Mouse (Mus musculus): ENCODE measurements around the gene Tfam. TPM values are rescaled to one million over a fixed set of nuclear protein-coding genes. Genes with fewer than 3 reads are reported as not detected.

The Tfam gene
- 10 to 100 TPM; 78.5 to 88.7 TPM for polyA plus RNA-seq (2017; shearing (Covaris generic))

- no peak for ATAC-seq
Observed at GRCm38 (mm10) chr10:71238240-71238554, at the start of gene Tfam. Gene Tfam (minus strand): TSS chr10:71238280.

- peak; percentile 85 for ATAC-seq
Observed at GRCm38 (mm10) chr10:71285126-71285580, 47.1 kb upstream of the Tfam start, which contains the start of gene Ube2d1. Gene Ube2d1 (minus strand): TSS chr10:71285262.

GRCm38 (mm10) chr10:71284511-71285125, 46.5 kb upstream of the Tfam start:
- ATAC-seq: peak; percentile 6

GRCm38 (mm10) chr10:71284131-71284510, 46.0 kb upstream of the Tfam start:
- no peak for ATAC-seq

- ATAC-seq: no peak
Observed at GRCm38 (mm10) chr10:71273008-71273739, 35.1 kb upstream of the Tfam start.

GRCm38 (mm10) chr10:71267973-71268372, 29.9 kb upstream of the Tfam start:
- no peak for ATAC-seq

GRCm38 (mm10) chr10:71267511-71267910, 29.4 kb upstream of the Tfam start:
- no peak for ATAC-seq

- no peak for ATAC-seq
Observed at GRCm38 (mm10) chr10:71265067-71265466, 27.0 kb upstream of the Tfam start.

GRCm38 (mm10) chr10:71261637-71262036, 23.6 kb upstream of the Tfam start:
- no peak for ATAC-seq

- ATAC-seq: no peak
Observed at GRCm38 (mm10) chr10:71258943-71259342, 20.9 kb upstream of the Tfam start.

- no peak for ATAC-seq
Observed at GRCm38 (mm10) chr10:71258516-71258915, 20.4 kb upstream of the Tfam start.

GRCm38 (mm10) chr10:71253147-71253546, 15.1 kb upstream of the Tfam start:
- no peak for ATAC-seq

- no peak for ATAC-seq
Observed at GRCm38 (mm10) chr10:71252421-71252820, 14.3 kb upstream of the Tfam start.

GRCm38 (mm10) chr10:71251846-71252245, 13.8 kb upstream of the Tfam start:
- ATAC-seq: no peak

- no peak for ATAC-seq
Observed at GRCm38 (mm10) chr10:71251256-71251655, 13.2 kb upstream of the Tfam start.

- no peak for ATAC-seq
Observed at GRCm38 (mm10) chr10:71250472-71250871, 12.4 kb upstream of the Tfam start.

GRCm38 (mm10) chr10:71249086-71249880, 11.2 kb upstream of the Tfam start:
- ATAC-seq: no peak

- ATAC-seq: peak; percentile 32
Observed at GRCm38 (mm10) chr10:71246956-71247355, 8.9 kb upstream of the Tfam start.

- ATAC-seq: peak; percentile 86
Observed at GRCm38 (mm10) chr10:71239479-71240120, 1.5 kb upstream of the Tfam start.

- peak; percentile 75 for ATAC-seq
Observed at GRCm38 (mm10) chr10:71237516-71238239, 402 bp downstream of the Tfam start.

- ATAC-seq: no peak
Observed at GRCm38 (mm10) chr10:71234071-71234470, 4.0 kb downstream of the Tfam start.

GRCm38 (mm10) chr10:71225894-71226293, 12.2 kb downstream of the Tfam start:
- ATAC-seq: peak; percentile 65
